10 mouse cellular contexts compared by ENCODE assay signal in the genomic region with DNA sequence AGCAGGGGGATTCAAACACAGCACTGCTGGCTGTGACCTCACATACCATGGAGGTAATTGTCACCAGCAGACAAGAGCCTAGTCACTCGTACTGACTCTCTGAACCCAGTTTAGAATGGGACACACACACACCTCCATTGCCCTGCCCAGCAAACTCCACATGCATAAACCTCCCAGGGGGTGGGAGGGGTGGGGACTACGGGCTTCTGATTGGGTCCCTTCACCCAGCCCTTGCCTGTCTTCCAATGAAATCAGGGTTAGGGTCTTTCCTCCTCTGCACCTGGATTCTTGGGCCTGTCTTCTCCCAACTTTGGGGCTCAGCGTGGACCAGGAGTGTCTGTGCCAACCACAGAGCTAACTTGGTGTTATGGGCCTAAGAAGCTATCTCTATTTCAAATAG. TPM values are rescaled to one million over a fixed set of nuclear protein-coding genes. Genes with fewer than 3 reads are reported as not detected.
DNase-seq lines count a peak whose midpoint lies in the region; ATAC-seq lines count a peak whose summit lies in the region.
"Had no signal": no experiment of that assay in that cellular context is flagged by ENCODE, and none has a peak within 500 bp of the region (broad histone marks: within the 10 kb centered on the region; RNA-seq: fewer than 3 reads in every experiment).

No protein-coding gene starts in this region.

- H3K36me3 ChIP-seq in heart, embryonic 16.5 days (ENCODE audit: control insufficient read depth, insufficient read depth) = no peaks in the 10 kb centered on the region
- H3K36me3 ChIP-seq in embryonic facial prominence, embryonic 13.5 days = no peaks in the 10 kb centered on the region
- no peaks in the 10 kb centered on the region for H3K36me3 ChIP-seq in intestine, embryonic 14.5 days (ENCODE audit: control insufficient read depth, insufficient read depth, low read length)
- no peaks in the 10 kb centered on the region for H3K36me3 ChIP-seq in midbrain, embryonic 14.5 days (ENCODE audit: control insufficient read depth, insufficient read depth, low read length)

- H3K4me3 ChIP-seq in heart, embryonic 16.5 days (ENCODE audit: low read length) = peak overlapping the region; percentile 59; the same call in 1 of the 2 replicates
- peak overlapping the region; percentile 44; the same call in 1 of the 2 replicates for H3K4me3 ChIP-seq in embryonic facial prominence, embryonic 13.5 days
- no peak overlapping the region; the same call in 1 of the 2 replicates for H3K4me3 ChIP-seq in intestine, embryonic 14.5 days (ENCODE audit: low read depth, low read length)
- H3K4me3 ChIP-seq in midbrain, embryonic 14.5 days (replicated peaks; ENCODE audit: low read depth, low read length) = no peak overlapping the region
- H3K4me3 ChIP-seq: myocyte had no signal

- H3K4me2 ChIP-seq in heart, embryonic 16.5 days (ENCODE audit: low read depth, low read length) = peak overlapping the region; percentile 90
- peak overlapping the region; percentile 69 for H3K4me2 ChIP-seq in embryonic facial prominence, embryonic 13.5 days
- H3K4me2 ChIP-seq in intestine, embryonic 14.5 days (ENCODE audit: low read length) = peak overlapping the region; percentile 56
- H3K4me2 ChIP-seq in midbrain, embryonic 14.5 days (ENCODE audit: low read length) = peak overlapping the region; percentile 58

- no peaks in the 10 kb centered on the region for H3K27me3 ChIP-seq in heart, embryonic 16.5 days (ENCODE audit: control insufficient read depth, insufficient read depth, low read length)
- peaks cover 22% of the 10 kb centered on the region for H3K27me3 ChIP-seq in embryonic facial prominence, embryonic 13.5 days
- H3K27me3 ChIP-seq in intestine, embryonic 14.5 days (replicated peaks; ENCODE audit: control insufficient read depth, insufficient read depth, low read length) = no peaks in the 10 kb centered on the region
- no peaks in the 10 kb centered on the region for H3K27me3 ChIP-seq in midbrain, embryonic 14.5 days (ENCODE audit: control insufficient read depth, insufficient read depth, low read length)

- 49% methylated on average over 3 of the region's 3 CpGs for WGBS in heart, embryonic 16.5 days
- 37% methylated on average over 3 of the region's 3 CpGs for WGBS in embryonic facial prominence, embryonic 13.5 days
- WGBS in intestine, embryonic 14.5 days = 43% methylated on average over 3 of the region's 3 CpGs
- WGBS in midbrain, embryonic 14.5 days = 32% methylated on average over 3 of the region's 3 CpGs

- H3K9ac ChIP-seq in heart, embryonic 16.5 days (ENCODE audit: low read length) = peak overlapping the region; percentile 74; the same call in 1 of the 2 replicates
- H3K9ac ChIP-seq in embryonic facial prominence, embryonic 13.5 days = peak overlapping the region; percentile 44; the same call in 1 of the 2 replicates
- no peak overlapping the region for H3K9ac ChIP-seq in intestine, embryonic 14.5 days (ENCODE audit: low read length)
- H3K9ac ChIP-seq in midbrain, embryonic 14.5 days (replicated peaks; ENCODE audit: low read length) = no peak overlapping the region

- no peak for ATAC-seq in heart, embryonic 16.5 days (replicated peaks; ENCODE audit: extremely low read depth, insufficient read depth, low FRiP score)
- ATAC-seq in embryonic facial prominence, embryonic 13.5 days (ENCODE audit: insufficient number of reproducible peaks, insufficient read depth, low FRiP score, low TSS enrichment, low read depth) = no peak
- no peak for ATAC-seq in intestine, embryonic 14.5 days (replicated peaks; ENCODE audit: low FRiP score, low TSS enrichment, low read depth)
- no peak for ATAC-seq in midbrain, embryonic 14.5 days (ENCODE audit: low FRiP score, low TSS enrichment)
- ATAC-seq: CD4-positive, CD25-positive, alpha-beta regulatory T cell, adult 4 months had no signal

- no peak for DNase-seq in heart, adult 8-10 months (ENCODE audit: low spot score)
- no peak for DNase-seq in intestine, embryonic 14.5 days (ENCODE audit: low spot score)
- DNase-seq in midbrain, embryonic 14.5 days = no peak
- no peak for DNase-seq in MN1 (ENCODE audit: low spot score)
- no peak for DNase-seq in thymus, postnatal 14 days
- no peak for DNase-seq in adipocyte (ENCODE audit: low spot score)

- no peaks in the 10 kb centered on the region for H3K9me3 ChIP-seq in heart, embryonic 16.5 days (replicated peaks; ENCODE audit: control insufficient read depth, low read length)
- no peaks in the 10 kb centered on the region for H3K9me3 ChIP-seq in embryonic facial prominence, embryonic 13.5 days
- H3K9me3 ChIP-seq in intestine, embryonic 14.5 days (ENCODE audit: control insufficient read depth, low read length) = no peaks in the 10 kb centered on the region
- H3K9me3 ChIP-seq in midbrain, embryonic 14.5 days (ENCODE audit: control insufficient read depth, low read length) = no peaks in the 10 kb centered on the region

- peak overlapping the region; percentile 81 for H3K27ac ChIP-seq in heart, embryonic 16.5 days (ENCODE audit: low read length)
- H3K27ac ChIP-seq in embryonic facial prominence, embryonic 13.5 days = no peak overlapping the region
- peak overlapping the region; percentile 39; the same call in 1 of the 2 replicates for H3K27ac ChIP-seq in intestine, embryonic 14.5 days (ENCODE audit: low read depth)
- H3K27ac ChIP-seq in midbrain, embryonic 14.5 days (replicated peaks; ENCODE audit: low read depth, low read length) = peak overlapping the region; percentile 58

- peaks cover 28% of the 10 kb centered on the region for H3K4me1 ChIP-seq in heart, embryonic 16.5 days (ENCODE audit: control insufficient read depth, insufficient read depth, low read length)
- H3K4me1 ChIP-seq in embryonic facial prominence, embryonic 13.5 days = peaks cover 42% of the 10 kb centered on the region
- peaks cover 15% of the 10 kb centered on the region for H3K4me1 ChIP-seq in intestine, embryonic 14.5 days (replicated peaks; ENCODE audit: control insufficient read depth, insufficient read depth, low read length)
- H3K4me1 ChIP-seq in midbrain, embryonic 14.5 days (ENCODE audit: control insufficient read depth, insufficient read depth, low read length) = peaks cover 34% of the 10 kb centered on the region

RNA-seq across cellular contexts. Expression of a gene that starts 4.2 kb away (rescaled TPM):
- polyA plus RNA-seq in heart, embryonic 16.5 days (2015; fragmentation: Nextera tagmentation; extraction: Ambion mirVana) = 1.6 and 1.7 TPM in 2 replicates
- total RNA-seq in heart, adult 8-10 months (2022) = 1 to 10 TPM in 2 of 4 experiments, under 1 TPM in 2; 0.69 to 1.1 (median 0.99) TPM
- 0.99 and 1.2 TPM in 2 replicates for polyA plus RNA-seq in embryonic facial prominence, embryonic 13.5 days (2015; fragmentation: Nextera tagmentation; extraction: Ambion mirVana)
- polyA plus RNA-seq in intestine, embryonic 14.5 days (2014; fragmentation: Nextera tagmentation; extraction: Ambion mirVana) = 5.7 and 6.8 TPM in 2 replicates
- 0.09 and 0.25 TPM in 2 replicates for polyA plus RNA-seq in midbrain, embryonic 14.5 days (2014; fragmentation: Nextera tagmentation; extraction: Ambion mirVana)
- polyA plus RNA-seq: myocyte had no signal

Comparison
In these comparisons a context has a peak if more than half of its experiments do, and no peak if none do; other contexts are left out.
1. H3K4me3 ChIP-seq: peak in heart, embryonic 16.5 days (single experiment) and embryonic facial prominence, embryonic 13.5 days (single experiment); none in intestine, embryonic 14.5 days (single experiment) and midbrain, embryonic 14.5 days (single experiment).
2. H3K9ac ChIP-seq: peak in heart, embryonic 16.5 days (single experiment) and embryonic facial prominence, embryonic 13.5 days (single experiment); none in intestine, embryonic 14.5 days (single experiment) and midbrain, embryonic 14.5 days (single experiment).
3. Peak in every context shown above with its lines, with median percentiles within 50 percentile points of each other: H3K4me2 ChIP-seq.